Mouse (Mus musculus) lung, postnatal 0 days (tissue): ENCODE measurements around the gene Tex36.

Experiments
- CTCF ChIP-seq: IDR thresholded peaks from 2 replicates; pipeline ENCODE4 v1.5.1; 2016; ENCODE audit warnings: antibody characterized with exemption, mild to moderate bottlenecking
- EP300 ChIP-seq: IDR thresholded peaks from 2 replicates; pipeline ENCODE4 v1.6.1; 2016; ENCODE audit warnings: antibody characterized with exemption, mild to moderate bottlenecking, control low read depth

- TF ChIP-seq EP300 (no peak), CTCF (no peak)
Observed at GRCm38 (mm10) chr7:133638821-133639220, 36.9 kb upstream of the Tex36 start.
